Mouse (Mus musculus) activated CD4-positive, CD25-positive, alpha-beta regulatory T cell, adult 4 months (primary cell): ENCODE measurements around the gene Nepro. TPM values are rescaled to one million over a fixed set of nuclear protein-coding genes. Genes with fewer than 3 reads are reported as not detected.

Experiments used
- ATAC-seq: one replicate; pipeline ENCODE4 v1.8.0; 2017
- polyA plus RNA-seq, 2 experiments: library from polyadenylated mRNA; unstranded; fragments of 100-300 nt; shearing (Covaris generic); gene quantifications; one replicate each; pipeline ENCODE4 v1.2.1; 2017

Nepro gene
- 1 to 10 TPM; 5.7 to 5.8 TPM for polyA plus RNA-seq

GRCm38 (mm10) chr16:44724083-44724787 is at the start of gene Nepro:
TSS of gene Nepro (plus strand) at chr16:44724301.
- ATAC-seq = peak; percentile 81

- ATAC-seq = no peak
These were observed 47.7 kb upstream of the Nepro start for GRCm38 (mm10) chr16:44676357-44676756.

- ATAC-seq = no peak
These were observed 45.0 kb upstream of the Nepro start for GRCm38 (mm10) chr16:44679082-44679481.

GRCm38 (mm10) chr16:44679503-44679971 is 44.6 kb upstream of the Nepro start:
- no peak for ATAC-seq

GRCm38 (mm10) chr16:44680756-44681498 is 43.2 kb upstream of the Nepro start:
- no peak for ATAC-seq

GRCm38 (mm10) chr16:44684646-44685045 is 39.5 kb upstream of the Nepro start:
- no peak for ATAC-seq

GRCm38 (mm10) chr16:44685401-44685800 is 38.7 kb upstream of the Nepro start:
- ATAC-seq = no peak

GRCm38 (mm10) chr16:44686991-44687718 is 36.9 kb upstream of the Nepro start:
- no peak for ATAC-seq

- no peak for ATAC-seq
These were observed 36.2 kb upstream of the Nepro start for GRCm38 (mm10) chr16:44687719-44688420.

- no peak for ATAC-seq
These were observed 35.6 kb upstream of the Nepro start for GRCm38 (mm10) chr16:44688507-44688906.

- no peak for ATAC-seq
These were observed 33.6 kb upstream of the Nepro start for GRCm38 (mm10) chr16:44690501-44690900.

- ATAC-seq = no peak
These were observed 33.0 kb upstream of the Nepro start for GRCm38 (mm10) chr16:44691066-44691465.

- peak; percentile 70 for ATAC-seq
These were observed 32.5 kb upstream of the Nepro start for GRCm38 (mm10) chr16:44691561-44692141.

- ATAC-seq = no peak
These were observed 31.6 kb upstream of the Nepro start for GRCm38 (mm10) chr16:44692541-44692940.

- ATAC-seq = no peak
These were observed 30.4 kb upstream of the Nepro start for GRCm38 (mm10) chr16:44693695-44694094.

- no peak for ATAC-seq
These were observed 28.8 kb upstream of the Nepro start for GRCm38 (mm10) chr16:44695214-44695858.

GRCm38 (mm10) chr16:44695859-44696620 is 28.1 kb upstream of the Nepro start:
- no peak for ATAC-seq

GRCm38 (mm10) chr16:44697473-44698205 is 26.5 kb upstream of the Nepro start:
- ATAC-seq = no peak

GRCm38 (mm10) chr16:44701155-44701554 is 22.9 kb upstream of the Nepro start:
- ATAC-seq = no peak

- no peak for ATAC-seq
These were observed 21.8 kb upstream of the Nepro start for GRCm38 (mm10) chr16:44702272-44702671.
